Mouse (Mus musculus): ENCODE measurements around the gene Myoz1.

DNA sequence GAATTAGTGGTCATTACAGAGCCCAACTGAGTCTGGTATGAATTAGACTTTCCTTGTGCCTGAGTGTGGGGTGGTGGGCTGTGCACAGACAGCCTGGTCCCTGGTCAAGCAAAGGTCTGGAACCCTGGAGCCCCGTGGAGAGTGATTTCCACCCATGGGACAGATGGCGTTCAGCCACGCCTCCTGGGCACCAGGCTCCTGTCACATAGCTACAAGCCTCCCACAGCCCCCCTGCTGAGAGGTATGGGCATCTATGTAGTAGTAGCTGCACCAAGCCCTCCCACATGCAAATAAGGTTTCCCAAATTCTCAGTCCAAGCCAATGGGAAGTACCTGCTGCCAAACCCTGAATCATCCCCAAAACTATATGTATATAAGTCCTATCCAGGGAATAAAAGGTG, 29.4 kb downstream of the Myoz1 start:
- TF ChIP-seq CTCF (IDR thresholded peaks at IDR 0.05; ENCODE audit: control insufficient read depth, insufficient read depth, insufficient read length) (no peak), CEBPB (IDR thresholded peaks at IDR 0.05; ENCODE audit: low read depth) (no peak), FOSL1 (IDR thresholded peaks at IDR 0.05; ENCODE audit: insufficient read depth, low read length, poor library complexity, severe bottlenecking) (no peak), MAX (IDR thresholded peaks at IDR 0.05) (no peak), USF1 (IDR thresholded peaks at IDR 0.05; ENCODE audit: low read depth) (no peak), MYOG (IDR thresholded peaks at IDR 0.05; ENCODE audit: control insufficient read depth, extremely low read depth, insufficient read length) (no peak), MYOD1 (IDR thresholded peaks at IDR 0.05; ENCODE audit: control insufficient read depth, insufficient read length, low read depth) (no peak)

All from C2C12 (cell line).